Mouse (Mus musculus) lung, postnatal 10 days (tissue): Measurements from ENCODE around the gene Lmo7.

Experiments used
- DNase-seq: peaks from one replicate; pipeline ENCODE4 v3.0.0; 2021

Lmo7 gene

GRCm38 (mm10) chr14:101951107-101951506 lies 221.3 kb downstream of the Lmo7 start:
- DNase-seq: no peak

DNA sequence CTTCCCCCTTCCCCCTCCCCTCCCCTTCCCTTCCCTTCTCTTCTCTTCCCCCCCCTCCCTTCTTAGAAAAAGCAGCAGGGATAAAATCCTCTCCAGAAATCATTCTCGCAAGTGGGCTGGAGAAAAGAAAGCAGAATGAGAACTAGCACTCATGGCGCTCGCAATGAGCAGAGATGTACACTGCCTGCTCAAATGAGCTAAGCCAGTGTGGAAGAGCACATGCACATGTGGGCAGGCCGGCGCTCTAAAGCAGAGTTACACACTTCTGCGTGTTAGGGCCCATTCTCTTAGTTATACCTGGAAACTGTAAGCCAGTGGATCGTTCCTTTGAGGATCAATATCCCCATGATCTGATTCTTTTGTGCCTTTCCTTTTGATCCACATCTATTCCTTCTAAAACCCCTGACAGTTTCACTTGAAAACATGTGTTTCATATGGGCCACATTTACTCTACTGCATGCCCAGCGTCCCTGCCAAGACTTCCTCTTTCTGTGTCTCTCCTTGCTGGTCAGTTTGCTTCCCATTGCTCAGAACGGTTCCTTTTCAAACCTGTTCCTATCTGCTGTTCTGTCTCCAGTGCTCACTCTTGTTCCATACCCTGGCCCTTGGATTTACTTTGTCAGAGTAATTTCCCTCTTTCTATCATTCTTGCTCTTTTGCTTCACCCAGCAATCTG lies 224.2 kb downstream of the Lmo7 start:
- DNase-seq: no peak

DNA sequence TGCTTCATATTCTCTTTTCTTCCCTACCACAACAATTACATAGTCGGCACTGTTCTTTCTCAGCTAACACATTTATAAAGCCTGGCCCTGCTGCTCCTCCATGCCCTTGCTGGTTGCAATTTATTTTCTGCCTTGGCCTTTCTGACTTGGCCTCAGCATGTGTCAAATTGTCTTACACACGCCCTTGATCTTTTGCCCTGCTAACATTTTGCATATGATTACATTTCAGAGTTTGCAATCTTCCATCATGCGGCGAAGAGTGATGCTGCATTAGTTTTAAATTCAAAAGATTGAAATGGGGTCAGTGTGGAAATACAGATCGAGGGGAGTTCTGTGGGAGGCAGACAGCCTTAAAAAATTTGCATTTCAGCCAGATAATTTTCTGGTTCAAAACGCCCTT lies 234.6 kb downstream of the Lmo7 start:
- DNase-seq: no peak

GRCm38 (mm10) chr14:101964956-101965355 lies 235.2 kb downstream of the Lmo7 start:
- DNase-seq: no peak

- DNase-seq: no peak
Observed at GRCm38 (mm10) chr14:101972764-101973163, 243.0 kb downstream of the Lmo7 start.

- no peak for DNase-seq
Observed at GRCm38 (mm10) chr14:101973171-101973570, 243.4 kb downstream of the Lmo7 start.

GRCm38 (mm10) chr14:101976021-101976685 lies 246.4 kb downstream of the Lmo7 start:
- DNase-seq: no peak
